Mouse (Mus musculus) lung, embryonic 15.5 days (tissue): Measurements from ENCODE around the gene Cmip. TPM values are rescaled to one million over a fixed set of nuclear protein-coding genes. Genes with fewer than 3 reads are reported as not detected.

Experiments
- ATAC-seq: fragments of 200-750 bp; cut with Nextera tagmentation; 2 replicates; pipeline ENCODE4 v1.8.0; 2017; ENCODE audit warnings: moderate number of reproducible peaks, borderline replicate concordance; ENCODE audit not compliant: low FRiP score, low TSS enrichment; ENCODE audit errors: extremely low read depth
- H3K27ac ChIP-seq: fragments of 300-500 bp; sonication (generic); 2 replicates; pipeline ENCODE4 v1.5.1; 2015; ENCODE audit warnings: moderate library complexity, mild to moderate bottlenecking, inconsistent platforms
- H3K27me3 ChIP-seq: fragments of 300-500 bp; sonication (generic); 2 replicates; pipeline ENCODE4 v1.6.1; 2015; ENCODE audit warnings: inconsistent platforms
- H3K36me3 ChIP-seq: fragments of 300-500 bp; sonication (generic); 2 replicates; pipeline ENCODE4 v1.6.1; 2015; ENCODE audit warnings: inconsistent platforms
- H3K4me1 ChIP-seq: fragments of 300-500 bp; sonication (generic); 2 replicates; pipeline ENCODE4 v1.6.1; 2015; ENCODE audit warnings: inconsistent platforms
- H3K4me2 ChIP-seq: fragments of 300-500 bp; sonication (generic); 2 replicates; pipeline ENCODE4 v1.6.1; 2015; ENCODE audit warnings: inconsistent platforms, mild to moderate bottlenecking, moderate library complexity
- H3K4me3 ChIP-seq: fragments of 300-500 bp; sonication (generic); 2 replicates; pipeline ENCODE4 v1.5.1; 2015; ENCODE audit warnings: mild to moderate bottlenecking, inconsistent platforms
- H3K9ac ChIP-seq: fragments of 300-500 bp; sonication (generic); 2 replicates; pipeline ENCODE4 v1.6.1; 2015; ENCODE audit warnings: inconsistent platforms
- H3K9me3 ChIP-seq: fragments of 300-500 bp; sonication (generic); 2 replicates; pipeline ENCODE4 v1.6.1; 2016; ENCODE audit warnings: inconsistent platforms
- WGBS: fragments of 180-500 bp; shearing (Covaris S2); methylation state at CpG from one replicate; pipeline ENCODE4 v1.1.7; 2015; 5-methylcytosine and 5-hydroxymethylcytosine counted together
- polyA plus RNA-seq: library from polyadenylated mRNA; unstranded; fragments of >200 nt; fragmentation: Nextera tagmentation; extraction: Ambion mirVana; gene quantifications from 2 replicates; pipeline ENCODE4 v1.2.1, GENCODE M21; 2015

Gene Cmip
- polyA plus RNA-seq, 1 experiment from 2014 or later = 18.8 TPM

DNA sequence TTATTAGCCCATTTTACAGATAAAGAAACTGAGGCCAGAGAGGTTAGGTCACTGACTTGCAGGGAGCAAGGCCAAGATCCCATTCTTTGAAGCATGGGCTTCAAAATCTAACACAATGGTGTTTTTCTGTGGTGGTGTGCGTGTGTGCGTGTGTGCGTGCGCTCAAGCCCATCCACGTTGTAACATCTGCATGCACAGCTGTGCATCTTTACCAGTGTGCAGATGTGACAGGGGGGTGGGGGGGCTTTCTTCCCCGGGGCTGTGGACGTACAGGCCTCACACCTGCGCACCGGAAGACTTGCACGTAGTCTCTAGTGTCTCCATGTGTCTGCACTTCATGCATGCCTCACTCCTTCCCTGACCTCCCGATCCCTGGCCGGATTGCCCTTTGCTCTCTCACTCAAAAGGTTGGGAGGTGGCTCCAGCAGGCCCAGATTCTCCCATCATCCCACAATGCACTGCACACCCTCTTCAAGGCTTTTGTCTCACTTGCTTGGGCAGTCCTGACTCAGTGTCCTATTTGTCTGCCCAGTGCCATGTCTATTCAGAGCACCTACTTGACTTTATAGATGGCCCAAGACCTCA lies 44.7 kb downstream of the Cmip start:
- H3K9me3 ChIP-seq = no peaks in the 10 kb centered on the region
- no peak for ATAC-seq
- no peak overlapping the region for H3K9ac ChIP-seq
- no peaks in the 10 kb centered on the region for H3K27me3 ChIP-seq
- 88% methylated on average over 12 of the region's 12 CpGs for WGBS
- peaks cover 71% of the 10 kb centered on the region for H3K4me1 ChIP-seq
- no peak overlapping the region for H3K4me3 ChIP-seq
- no peak overlapping the region for H3K27ac ChIP-seq
- no peaks in the 10 kb centered on the region for H3K36me3 ChIP-seq
- no peak overlapping the region for H3K4me2 ChIP-seq

DNA sequence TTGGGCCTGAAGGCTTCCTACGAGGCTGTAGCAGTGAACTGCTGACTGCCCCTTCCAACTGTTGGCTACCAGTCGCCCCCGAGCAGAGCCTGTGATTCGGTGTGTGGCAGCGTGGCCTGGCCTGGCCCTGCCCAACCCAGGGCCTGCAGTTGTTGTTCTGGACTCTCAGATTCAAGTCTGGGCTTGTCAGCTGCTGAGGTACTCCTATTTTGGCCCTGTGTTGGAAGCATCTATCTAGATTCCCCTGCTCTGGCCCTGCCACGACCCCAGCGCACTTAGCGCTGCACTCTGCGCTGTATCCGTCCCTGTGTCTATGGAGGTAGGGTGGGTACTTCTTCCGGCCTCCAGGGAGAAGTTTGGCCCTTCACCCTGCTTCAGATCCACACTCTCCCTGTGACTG lies 45.2 kb downstream of the Cmip start:
- Histone ChIP-seq H3K9ac (no peak overlapping the region), H3K4me2 (no peak overlapping the region), H3K27ac (no peak overlapping the region), H3K4me3 (no peak overlapping the region), H3K27me3 (no peaks in the 10 kb centered on the region), H3K36me3 (no peaks in the 10 kb centered on the region), H3K9me3 (no peaks in the 10 kb centered on the region), H3K4me1 (peaks cover 73% of the 10 kb centered on the region)
- no peak for ATAC-seq
- 80% methylated on average over 11 of the region's 11 CpGs for WGBS

DNA sequence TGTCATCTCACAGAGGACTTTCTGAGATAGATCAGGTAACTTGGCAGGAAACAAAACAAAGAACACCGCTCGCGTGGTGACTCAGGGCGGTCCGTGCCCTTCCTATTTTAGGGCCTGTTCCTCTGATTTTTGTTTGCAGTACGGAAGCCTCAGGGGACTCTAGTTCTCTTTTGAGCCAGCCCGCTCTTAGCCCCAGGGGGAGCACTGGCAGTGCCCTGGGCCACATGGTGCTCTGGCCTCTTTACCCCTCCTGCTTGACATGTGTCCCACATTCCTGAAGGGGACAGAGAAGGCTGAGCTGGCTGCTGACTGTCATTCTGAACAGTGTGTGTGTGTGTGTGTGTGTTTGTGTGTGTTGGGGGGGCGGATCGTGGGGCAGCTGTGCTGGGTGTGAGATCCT lies 46.8 kb downstream of the Cmip start:
- no peak overlapping the region for H3K9ac ChIP-seq
- 37% methylated on average over 9 of the region's 9 CpGs for WGBS
- H3K4me2 ChIP-seq = no peak overlapping the region
- H3K27me3 ChIP-seq = no peaks in the 10 kb centered on the region
- H3K4me1 ChIP-seq = peaks cover 73% of the 10 kb centered on the region
- H3K27ac ChIP-seq = peak overlapping the region; percentile 19; the same call in 1 of the 2 replicates
- no peak overlapping the region for H3K4me3 ChIP-seq
- H3K9me3 ChIP-seq = no peaks in the 10 kb centered on the region
- no peaks in the 10 kb centered on the region for H3K36me3 ChIP-seq
- no peak for ATAC-seq

DNA sequence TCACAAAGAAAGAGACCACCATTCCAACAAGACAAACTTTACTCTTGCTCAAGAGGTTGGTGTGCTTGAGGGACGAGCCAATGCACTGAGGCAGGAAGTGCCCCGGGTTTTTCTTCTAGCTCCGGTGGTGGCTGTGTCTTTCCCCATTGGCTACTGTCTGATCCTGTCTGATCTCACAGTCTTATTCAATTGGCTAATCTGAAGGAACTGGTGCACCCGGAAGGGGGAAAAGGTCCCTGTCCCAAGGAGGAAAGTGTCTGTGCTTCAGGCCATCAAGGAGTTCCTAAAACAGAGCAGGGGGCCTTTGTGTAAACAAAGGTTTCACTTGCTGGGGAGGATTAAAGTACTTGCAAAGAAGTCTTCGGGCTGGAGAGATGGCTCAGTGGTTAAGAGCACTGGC lies 48.5 kb downstream of the Cmip start:
- Histone ChIP-seq H3K4me2 (no peak overlapping the region), H3K4me3 (no peak overlapping the region), H3K36me3 (no peaks in the 10 kb centered on the region), H3K4me1 (peaks cover 73% of the 10 kb centered on the region), H3K9ac (no peak overlapping the region), H3K9me3 (no peaks in the 10 kb centered on the region), H3K27me3 (no peaks in the 10 kb centered on the region), H3K27ac (no peak overlapping the region)
- no peak for ATAC-seq
- 22% methylated on average over 5 of the region's 5 CpGs for WGBS

DNA sequence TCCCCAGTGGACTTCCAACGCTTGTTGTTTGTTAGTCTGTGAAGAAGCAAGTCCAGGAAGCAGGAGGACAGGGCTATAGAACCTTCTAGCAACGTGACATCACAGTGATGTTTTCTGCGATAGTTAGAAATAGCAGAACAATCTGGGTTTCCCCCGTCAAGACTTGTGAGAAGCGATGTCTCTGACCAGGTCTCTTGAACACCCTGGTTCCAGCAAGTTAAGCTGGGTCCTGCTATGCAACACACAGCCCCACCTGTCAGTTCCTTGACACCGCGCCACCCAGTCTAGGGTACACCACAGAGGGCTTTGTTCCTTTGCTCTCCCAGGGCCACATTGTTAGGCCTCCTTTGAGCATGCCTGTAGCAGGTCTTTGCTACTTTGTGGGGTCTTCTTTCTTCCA lies 49.9 kb downstream of the Cmip start:
- Histone ChIP-seq H3K9ac (no peak overlapping the region), H3K36me3 (no peaks in the 10 kb centered on the region), H3K4me1 (peaks cover 71% of the 10 kb centered on the region), H3K9me3 (no peaks in the 10 kb centered on the region), H3K27me3 (no peaks in the 10 kb centered on the region), H3K27ac (no peak overlapping the region), H3K4me2 (no peak overlapping the region), H3K4me3 (no peak overlapping the region)
- 86% methylated on average over 7 of the region's 7 CpGs for WGBS
- no peak for ATAC-seq

DNA sequence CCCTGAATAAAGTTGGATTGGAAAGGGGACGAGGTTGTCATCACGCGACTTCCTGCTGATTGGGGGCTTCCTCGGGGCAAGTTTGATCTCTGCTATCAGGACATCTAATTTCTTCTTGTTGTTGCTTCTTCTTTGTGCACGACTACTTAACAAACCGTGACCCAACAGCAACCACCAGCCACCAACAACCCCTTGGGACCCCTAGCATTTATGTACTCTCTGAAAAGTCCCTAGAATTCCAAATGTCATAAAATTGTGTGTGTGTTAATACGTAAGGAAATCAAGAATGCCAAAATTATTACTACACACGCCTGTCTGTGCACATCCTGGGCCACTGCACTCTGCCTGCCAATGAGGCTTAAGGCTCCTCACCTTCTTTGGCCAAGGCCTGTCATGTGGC lies 50.4 kb downstream of the Cmip start:
- Histone ChIP-seq H3K9me3 (no peaks in the 10 kb centered on the region), H3K27me3 (no peaks in the 10 kb centered on the region), H3K27ac (no peak overlapping the region), H3K4me1 (peaks cover 67% of the 10 kb centered on the region), H3K4me2 (no peak overlapping the region), H3K4me3 (no peak overlapping the region), H3K9ac (no peak overlapping the region), H3K36me3 (no peaks in the 10 kb centered on the region)
- no peak for ATAC-seq
- WGBS = 72% methylated on average over 8 of the region's 8 CpGs

DNA sequence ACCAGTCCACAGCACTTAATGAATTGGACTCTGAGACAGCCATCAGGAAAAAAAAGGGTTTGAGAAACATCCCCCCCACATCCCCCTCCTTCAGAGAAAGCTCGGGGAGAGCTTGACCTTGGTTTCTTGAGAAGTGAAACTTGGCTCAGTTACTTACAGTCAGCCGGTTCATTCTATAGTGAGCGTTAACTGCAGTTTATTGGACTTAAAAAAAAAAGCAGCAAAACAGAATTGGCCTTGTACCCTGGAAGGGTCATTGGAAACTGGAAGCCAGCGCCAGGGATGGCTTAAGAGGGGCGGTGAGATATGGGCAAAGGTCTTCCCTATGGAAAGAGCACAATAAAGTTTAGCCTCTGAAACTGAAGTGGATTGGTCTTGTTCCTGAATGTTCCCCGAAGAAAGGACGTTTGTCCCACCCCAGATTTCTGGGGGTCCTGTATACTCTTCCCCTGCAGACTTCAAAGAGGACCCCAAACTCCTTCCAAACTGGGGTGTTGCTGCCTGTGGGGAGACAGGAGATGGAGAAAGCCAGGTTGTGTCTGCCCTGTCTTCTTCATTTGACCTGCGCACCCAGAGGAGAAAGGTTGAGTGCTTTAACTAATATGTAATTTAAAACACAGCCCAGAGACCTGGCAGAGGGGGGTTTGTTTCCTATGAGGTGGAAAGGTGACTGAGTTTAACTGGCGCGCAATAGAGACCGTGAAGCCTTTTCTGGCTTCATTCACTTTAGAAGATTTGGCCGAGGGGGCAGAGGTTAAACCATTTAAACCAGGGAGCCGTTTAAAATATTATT lies 51.6 kb downstream of the Cmip start:
- H3K27me3 ChIP-seq = no peaks in the 10 kb centered on the region
- ATAC-seq = peak; percentile 7; the same call in 1 of the 2 replicates
- H3K9ac ChIP-seq = no peak overlapping the region
- H3K4me2 ChIP-seq = no peak overlapping the region
- H3K9me3 ChIP-seq = no peaks in the 10 kb centered on the region
- H3K4me1 ChIP-seq = peaks cover 62% of the 10 kb centered on the region
- 63% methylated on average over 13 of the region's 13 CpGs for WGBS
- no peaks in the 10 kb centered on the region for H3K36me3 ChIP-seq
- no peak overlapping the region for H3K4me3 ChIP-seq
- peak overlapping the region; percentile 61 for H3K27ac ChIP-seq

DNA sequence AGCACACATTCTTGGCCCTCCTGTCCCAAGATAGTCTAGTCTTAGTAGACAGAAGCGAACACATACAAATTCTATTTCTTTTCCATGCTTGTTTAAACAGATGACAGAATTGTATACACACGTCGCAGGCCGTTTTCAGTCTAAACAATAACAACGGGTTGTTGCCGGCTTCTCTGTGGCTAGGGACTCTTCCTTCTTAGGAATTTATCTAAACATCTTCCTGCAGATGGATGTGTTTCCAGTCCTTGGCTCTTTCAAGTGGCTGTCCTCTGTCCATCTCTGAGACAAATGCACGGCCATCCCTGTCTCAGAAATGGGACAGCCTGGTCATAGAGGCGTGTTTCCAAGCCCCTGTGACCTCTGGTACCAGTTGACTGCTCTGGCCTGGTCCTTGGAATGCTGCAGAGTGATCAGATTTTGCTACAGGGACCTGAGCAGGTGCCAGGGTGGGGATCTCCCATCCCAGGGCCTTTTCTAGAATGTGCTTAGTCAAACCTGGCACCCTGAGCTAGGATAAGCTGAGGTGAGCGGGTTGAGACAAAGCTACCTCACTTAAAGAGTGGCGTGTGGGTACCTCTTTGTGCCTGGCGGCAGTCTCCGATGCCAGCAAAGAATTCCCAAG lies 52.9 kb downstream of the Cmip start:
- Histone ChIP-seq H3K4me3 (no peak overlapping the region), H3K4me2 (no peak overlapping the region), H3K36me3 (no peaks in the 10 kb centered on the region), H3K9me3 (no peaks in the 10 kb centered on the region), H3K4me1 (peaks cover 59% of the 10 kb centered on the region), H3K9ac (no peak overlapping the region), H3K27me3 (no peaks in the 10 kb centered on the region), H3K27ac (peak overlapping the region; percentile 64)
- no peak for ATAC-seq
- WGBS = 52% methylated on average over 12 of the region's 12 CpGs

DNA sequence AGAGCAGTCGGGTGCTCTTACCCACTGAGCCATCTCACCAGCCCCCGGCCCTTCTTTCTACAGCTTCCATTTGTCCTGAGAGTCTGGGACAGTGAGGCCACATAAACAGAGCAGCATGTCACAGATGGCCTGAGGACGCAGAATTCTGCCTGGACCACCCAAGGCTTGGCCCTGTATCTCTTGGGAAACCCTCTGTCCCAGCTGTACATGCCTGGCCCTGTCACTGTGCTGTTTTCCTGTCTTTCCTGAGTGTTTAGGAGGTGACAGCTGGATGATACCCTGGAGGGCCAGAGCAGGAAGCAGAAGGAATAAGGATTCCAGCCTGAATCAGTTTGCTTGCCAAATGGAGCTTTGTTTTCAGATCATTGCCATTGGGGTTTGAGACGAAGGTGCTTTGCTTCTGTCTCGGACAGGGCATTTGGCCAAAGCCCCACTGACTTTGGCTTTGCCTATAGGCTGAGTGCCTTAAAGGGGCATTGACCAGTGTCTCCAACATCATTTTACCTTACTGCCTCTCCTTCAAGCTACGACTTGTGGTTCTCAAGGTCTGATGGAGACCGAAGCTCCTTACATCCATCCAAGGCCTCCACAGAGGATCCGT lies 54.2 kb downstream of the Cmip start:
- H3K4me1 ChIP-seq = peaks cover 70% of the 10 kb centered on the region
- H3K9ac ChIP-seq = no peak overlapping the region
- H3K36me3 ChIP-seq = no peaks in the 10 kb centered on the region
- no peaks in the 10 kb centered on the region for H3K27me3 ChIP-seq
- H3K4me3 ChIP-seq = no peak overlapping the region
- no peak overlapping the region for H3K4me2 ChIP-seq
- peak overlapping the region; percentile 60 for H3K27ac ChIP-seq
- H3K9me3 ChIP-seq = no peaks in the 10 kb centered on the region
- peak; percentile 88 for ATAC-seq
- WGBS = 62% methylated on average over 8 of the region's 8 CpGs

DNA sequence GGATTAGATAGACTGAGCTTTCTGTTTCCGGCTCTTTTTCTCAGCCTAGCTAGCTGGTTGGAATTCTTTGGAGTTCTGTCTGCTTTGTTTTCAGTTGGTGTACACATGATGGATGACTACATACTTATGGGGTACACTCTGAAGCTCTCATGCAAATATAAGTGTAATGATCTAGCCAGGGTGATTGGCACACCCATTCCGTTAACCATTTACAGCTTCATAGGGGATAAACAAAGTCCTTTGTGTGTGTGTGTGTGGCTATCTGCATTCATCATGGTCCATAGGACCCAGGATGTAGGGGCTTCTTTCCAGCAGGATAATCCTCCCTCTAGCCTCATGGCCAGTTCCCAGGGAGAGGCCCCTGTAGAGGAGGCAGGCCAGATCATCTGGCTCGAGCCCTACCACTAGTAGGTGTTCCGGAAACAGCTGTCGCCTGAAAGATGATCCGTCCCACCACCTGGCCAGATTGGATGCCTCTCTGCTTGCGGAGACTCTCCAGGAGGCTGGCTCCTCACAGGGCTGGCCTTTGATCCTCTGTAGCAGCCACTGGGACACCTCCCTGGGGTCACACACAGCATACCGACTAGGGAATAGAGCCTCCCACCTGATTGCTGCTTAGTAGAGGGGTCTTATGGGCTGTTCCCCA lies 57.6 kb downstream of the Cmip start:
- no peak overlapping the region for H3K9ac ChIP-seq
- H3K27me3 ChIP-seq = no peaks in the 10 kb centered on the region
- H3K27ac ChIP-seq = no peak overlapping the region; the same call in 1 of the 2 replicates
- ATAC-seq = no peak
- H3K36me3 ChIP-seq = no peaks in the 10 kb centered on the region
- H3K4me1 ChIP-seq = peaks cover 40% of the 10 kb centered on the region
- no peaks in the 10 kb centered on the region for H3K9me3 ChIP-seq
- no peak overlapping the region for H3K4me2 ChIP-seq
- 29% methylated on average over 8 of the region's 8 CpGs for WGBS
- H3K4me3 ChIP-seq = no peak overlapping the region

DNA sequence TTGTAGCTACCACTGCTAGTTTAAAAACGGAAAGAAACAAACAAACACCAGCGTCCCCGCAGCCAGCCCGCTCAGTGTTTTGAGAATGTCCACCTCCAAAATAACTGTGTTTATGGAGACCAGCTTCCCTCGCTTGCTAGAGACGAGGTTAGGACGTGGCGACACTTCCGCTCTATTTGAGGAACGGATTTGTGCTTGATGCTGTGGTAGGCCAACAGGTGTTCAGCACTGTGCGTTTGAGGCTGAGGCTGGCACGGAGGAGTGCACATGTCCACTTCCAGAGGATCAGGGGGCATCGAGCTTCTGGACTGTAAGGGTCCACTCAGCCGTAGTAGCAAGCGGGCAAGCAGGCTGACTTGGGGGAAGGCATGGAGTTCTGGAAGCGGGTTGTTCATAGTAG lies 58.9 kb downstream of the Cmip start:
- H3K4me1 ChIP-seq = peaks cover 29% of the 10 kb centered on the region

More for the DNA sequence above, 58.9 kb downstream of the Cmip start:
- Histone ChIP-seq H3K36me3 (no peaks in the 10 kb centered on the region), H3K4me3 (no peak overlapping the region), H3K9ac (no peak overlapping the region), H3K27ac (no peak overlapping the region), H3K4me2 (no peak overlapping the region), H3K27me3 (no peaks in the 10 kb centered on the region), H3K9me3 (no peaks in the 10 kb centered on the region)
- no peak for ATAC-seq
- WGBS = 80% methylated on average over 16 of the region's 16 CpGs
